Mouse (Mus musculus) forebrain, embryonic 10.5 days (tissue): ENCODE data around the gene Pnma3. TPM values are rescaled to one million over a fixed set of nuclear protein-coding genes. Genes with fewer than 3 reads are reported as not detected.

Source experiments
- polyA plus RNA-seq: library from polyadenylated mRNA; unstranded; fragments of >200 nt; fragmentation: Nextera tagmentation; extraction: Ambion mirVana; gene quantifications from 2 replicates; pipeline ENCODE4 v1.2.1, GENCODE M21; 2016

Pnma3 gene
- polyA plus RNA-seq, 1 experiment from 2014 or later: 0.29 TPM

Other genes starting within 250 kb of the Pnma3 start
- gene Gabrq, start 239.6 kb upstream of the Pnma3 start, polyA plus RNA-seq: 0.46 and 0.62 TPM in 2 replicates
- 97.2 and 98.9 TPM in 2 replicates for gene Cetn2, start 146.4 kb upstream of the Pnma3 start, polyA plus RNA-seq
- 39.3 and 40.2 TPM in 2 replicates for gene Nsdhl, start 146.2 kb upstream of the Pnma3 start, polyA plus RNA-seq
- 3.9 and 4.2 TPM in 2 replicates for gene Zfp185, start 77.4 kb upstream of the Pnma3 start, polyA plus RNA-seq
- gene Pnma5, start 27.7 kb upstream of the Pnma3 start, polyA plus RNA-seq: 0.10 and 0.16 TPM in 2 replicates
- 0.46 and 0.61 TPM in 2 replicates for gene Xlr4a, start 17.7 kb downstream of the Pnma3 start, polyA plus RNA-seq
- 1.8 and 3.0 TPM in 2 replicates for gene Xlr3a, start 32.3 kb downstream of the Pnma3 start, polyA plus RNA-seq
- gene Gm14685, start 52.3 kb downstream of the Pnma3 start, polyA plus RNA-seq: 0.05 TPM in 1 of 2 replicates, not detected in the other
- gene Xlr5b, start 84.0 kb downstream of the Pnma3 start, polyA plus RNA-seq: not detected in 2 replicates
- not detected in 2 replicates for gene DXBay18, start 84.7 kb downstream of the Pnma3 start, polyA plus RNA-seq
- gene Spin2d, start 112.2 kb downstream of the Pnma3 start, polyA plus RNA-seq: not detected in 2 replicates
- gene Xlr3b, start 127.4 kb downstream of the Pnma3 start, polyA plus RNA-seq: 8.7 and 9.1 TPM in 2 replicates
- 0.37 and 0.52 TPM in 2 replicates for gene Xlr4b, start 149.5 kb downstream of the Pnma3 start, polyA plus RNA-seq
- 10.9 TPM in 2 replicates for gene F8a, start 163.5 kb downstream of the Pnma3 start, polyA plus RNA-seq
- gene Xlr4c, start 178.3 kb downstream of the Pnma3 start, polyA plus RNA-seq: not detected in 2 replicates
- not detected in 2 replicates for gene Xlr3c, start 200.6 kb downstream of the Pnma3 start, polyA plus RNA-seq
- gene Xlr5a, start 228.2 kb downstream of the Pnma3 start, polyA plus RNA-seq: not detected in 2 replicates
- not detected in 2 replicates for gene Xlr5c, start 228.2 kb downstream of the Pnma3 start, polyA plus RNA-seq